Mouse (Mus musculus): ENCODE results near the gene 4930579F01Rik.

The 4930579F01Rik gene

GRCm38 (mm10) chr3:138216091-138216490, 22.5 kb upstream of the 4930579F01Rik start:
- DNase-seq (ENCODE audit: low spot score in 2 of 2), result no peak

DNA sequence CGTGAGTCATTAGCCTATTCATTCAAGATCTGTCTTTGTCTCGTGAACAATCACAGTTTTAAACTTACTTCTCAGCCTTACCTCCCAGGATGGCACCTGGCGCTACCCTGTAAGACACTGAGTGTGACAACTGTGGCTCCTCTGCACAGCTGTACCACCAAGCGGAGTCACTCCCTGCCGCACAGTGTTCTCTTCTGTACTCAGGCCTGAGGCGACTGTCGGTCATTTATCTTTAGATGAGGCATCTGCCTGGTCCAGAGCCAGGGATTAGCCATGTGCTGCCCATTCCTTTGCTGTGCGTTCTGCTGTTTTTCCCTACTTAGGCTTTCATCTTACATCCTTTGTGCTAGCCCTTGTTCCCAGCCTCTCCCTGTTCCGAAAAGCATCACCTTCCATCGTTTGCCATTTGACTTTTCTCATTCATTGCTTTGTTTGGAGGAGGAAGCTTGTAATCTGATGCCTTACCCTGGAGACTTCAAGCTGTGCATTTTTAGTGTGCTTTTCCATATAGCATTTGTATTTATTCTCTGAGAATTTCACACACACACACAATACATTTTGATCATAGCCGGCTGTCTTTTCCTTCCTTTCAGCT, 21.9 kb upstream of the 4930579F01Rik start:
- no peak for DNase-seq (ENCODE audit: low spot score in 2 of 2)

- DNase-seq (ENCODE audit: low spot score in 2 of 2), result no peak
These were observed 18.9 kb upstream of the 4930579F01Rik start for GRCm38 (mm10) chr3:138212431-138212951.

DNA sequence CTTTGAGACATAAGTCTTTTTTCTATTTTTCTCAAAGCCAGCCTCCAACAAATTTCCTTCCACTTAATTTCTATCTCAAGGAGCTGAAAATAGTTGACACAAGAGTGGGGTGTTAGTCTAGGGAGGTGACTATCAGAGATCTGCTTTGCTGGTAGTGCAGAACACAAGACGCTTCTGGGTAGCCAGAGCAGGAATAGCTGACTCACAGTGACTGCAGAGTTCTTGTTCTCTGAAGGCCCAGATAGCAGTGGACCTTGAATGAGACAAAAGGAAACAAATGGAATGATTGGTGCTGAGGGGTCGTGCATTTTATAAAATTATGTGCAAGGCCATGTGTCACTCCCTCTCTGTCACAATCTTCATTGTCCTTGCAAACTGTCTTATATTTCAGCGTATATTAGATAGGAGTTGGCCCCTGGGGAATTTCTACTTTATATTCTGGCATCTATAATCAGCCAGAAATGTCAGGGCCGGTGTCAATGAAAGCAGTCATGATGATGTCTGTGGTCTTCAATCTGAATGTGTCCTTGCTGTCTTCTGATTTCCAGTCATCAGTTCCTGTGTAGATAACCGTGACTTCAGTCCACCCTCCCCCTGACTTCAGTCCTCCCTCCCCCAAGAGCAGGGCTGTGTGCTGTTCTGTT, 16.9 kb upstream of the 4930579F01Rik start:
- no peak for DNase-seq (ENCODE audit: low spot score in 2 of 2)

DNA sequence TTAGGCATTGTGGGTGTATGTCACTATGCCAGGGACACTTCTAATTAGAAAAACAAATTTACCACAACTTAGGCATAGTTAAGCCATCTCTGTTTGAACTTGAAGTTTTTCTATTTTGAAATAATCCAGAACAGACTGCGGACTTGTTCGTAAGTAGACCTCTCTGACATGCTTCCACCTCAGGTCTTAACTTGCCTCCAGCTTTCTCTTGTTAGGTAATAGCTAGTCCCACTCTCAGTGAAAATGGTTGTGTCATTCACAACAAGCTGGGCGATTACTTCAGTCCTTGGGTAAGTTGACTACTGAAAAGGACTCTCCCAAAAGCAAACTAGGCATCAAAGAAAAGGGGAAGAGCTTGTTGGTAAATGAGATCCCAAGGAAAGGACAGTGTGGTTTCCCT, 15.2 kb upstream of the 4930579F01Rik start:
- DNase-seq (ENCODE audit: low spot score in 2 of 2), result no peak

DNA sequence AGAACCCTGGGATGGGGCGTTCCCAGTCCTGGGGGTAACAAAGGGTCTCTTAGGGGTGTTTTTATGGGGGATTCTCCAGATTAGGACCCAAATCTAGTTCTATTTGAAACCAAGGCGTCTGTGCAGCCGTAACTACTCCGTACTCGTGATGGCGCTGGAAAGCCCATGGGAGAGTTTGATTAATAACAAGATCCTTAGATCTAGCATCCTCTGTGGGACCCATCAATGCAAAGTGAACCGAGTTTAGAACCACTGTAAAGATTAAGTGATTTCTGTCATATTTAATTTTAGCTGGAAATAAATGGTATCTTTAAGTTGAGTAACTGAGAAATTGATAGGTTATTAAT, 5.1 kb upstream of the 4930579F01Rik start:
- no peak for DNase-seq (ENCODE audit: low spot score in 2 of 2)

GRCm38 (mm10) chr3:138197973-138198721, 4.5 kb upstream of the 4930579F01Rik start:
- DNase-seq (ENCODE audit: low spot score in 2 of 2), result peak; percentile 86 to 93

DNA sequence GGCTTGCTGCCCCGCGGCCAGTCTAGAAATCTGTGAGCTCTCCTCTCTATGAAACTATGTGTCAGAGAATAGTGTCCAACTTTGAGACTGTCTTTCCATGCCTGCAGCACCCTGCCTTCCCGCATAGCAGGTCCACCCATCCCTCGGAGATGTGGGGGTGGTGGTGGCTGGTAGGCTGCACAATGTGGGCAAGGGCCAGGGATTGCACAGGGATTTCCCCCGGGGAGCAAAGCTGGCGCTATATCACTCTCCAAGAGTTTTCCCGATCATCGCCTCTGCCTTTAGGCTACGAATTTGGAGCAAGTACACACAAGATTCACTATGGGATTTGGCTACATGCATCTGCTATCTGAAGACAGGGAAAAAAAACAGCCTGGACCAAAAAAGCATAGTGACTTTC, 3.9 kb upstream of the 4930579F01Rik start:
- DNase-seq (ENCODE audit: low spot score in 2 of 2), result no peak

DNA sequence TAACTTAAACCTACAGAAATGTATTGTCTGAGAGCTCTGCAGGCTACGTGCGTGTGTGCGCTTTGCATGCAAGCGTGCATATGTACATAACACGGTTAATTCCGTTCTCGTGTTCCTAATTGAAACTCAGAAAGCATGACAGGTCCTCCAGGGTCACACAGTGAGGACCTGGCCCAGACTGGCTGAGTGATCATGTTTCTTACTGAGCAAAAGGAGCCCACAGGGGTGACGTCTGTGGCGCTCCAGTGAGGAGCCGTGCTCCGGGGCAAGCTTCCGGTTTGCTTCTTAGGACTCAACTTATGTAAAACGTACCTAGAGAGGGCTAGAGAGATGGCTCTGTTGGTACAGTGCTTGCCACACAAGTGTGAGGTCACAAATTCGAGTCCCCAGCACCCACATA, 3.5 kb upstream of the 4930579F01Rik start:
- DNase-seq (ENCODE audit: low spot score in 2 of 2), result no peak

GRCm38 (mm10) chr3:138192260-138192659, 1.4 kb downstream of the 4930579F01Rik start:
- no peak for DNase-seq (ENCODE audit: low spot score in 2 of 2)

DNA sequence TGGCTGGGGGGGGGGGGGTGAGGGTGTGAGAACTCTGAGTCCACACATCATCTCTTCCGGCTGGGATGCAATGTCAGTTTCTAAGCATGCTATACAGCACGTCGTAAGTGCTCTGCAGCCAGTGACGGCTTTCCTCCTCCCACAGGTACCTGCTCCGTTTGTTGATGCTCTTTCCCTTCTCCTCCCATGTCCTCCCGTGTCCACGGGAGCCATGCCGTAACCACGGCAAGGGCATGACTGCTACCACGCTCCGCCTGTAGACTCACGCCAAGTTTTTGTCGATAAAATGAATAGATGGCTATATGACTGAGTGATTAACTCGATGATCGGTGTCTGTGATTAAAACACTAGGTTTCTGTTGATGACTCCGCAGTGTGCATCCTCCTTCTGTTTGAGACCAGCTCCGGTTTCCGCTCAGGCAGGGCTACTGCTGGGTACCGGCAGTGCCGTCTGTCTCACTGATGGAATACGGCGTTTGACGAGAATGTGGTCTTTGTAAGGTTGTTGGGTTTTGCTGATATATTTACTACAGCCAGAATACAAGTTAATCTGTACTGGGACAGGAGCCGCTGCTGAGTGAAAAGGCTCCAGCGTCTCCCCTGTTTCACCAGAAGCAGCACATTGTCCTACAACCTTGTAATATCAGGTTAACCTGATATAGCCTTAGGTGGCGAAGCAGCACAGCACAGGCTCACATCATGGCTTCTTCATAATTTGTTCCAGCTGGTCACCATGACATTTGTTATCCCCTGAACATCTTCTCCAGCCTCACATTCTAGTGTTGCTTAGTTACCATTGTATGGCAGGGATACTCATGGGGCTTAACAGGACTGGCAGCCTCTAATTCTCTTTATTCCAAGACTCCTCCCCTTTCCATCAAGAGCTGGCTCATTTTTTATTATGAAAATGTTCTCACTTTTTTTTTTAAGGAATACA, 7.4 kb downstream of the 4930579F01Rik start:
- no peak for DNase-seq (ENCODE audit: low spot score in 2 of 2)

DNA sequence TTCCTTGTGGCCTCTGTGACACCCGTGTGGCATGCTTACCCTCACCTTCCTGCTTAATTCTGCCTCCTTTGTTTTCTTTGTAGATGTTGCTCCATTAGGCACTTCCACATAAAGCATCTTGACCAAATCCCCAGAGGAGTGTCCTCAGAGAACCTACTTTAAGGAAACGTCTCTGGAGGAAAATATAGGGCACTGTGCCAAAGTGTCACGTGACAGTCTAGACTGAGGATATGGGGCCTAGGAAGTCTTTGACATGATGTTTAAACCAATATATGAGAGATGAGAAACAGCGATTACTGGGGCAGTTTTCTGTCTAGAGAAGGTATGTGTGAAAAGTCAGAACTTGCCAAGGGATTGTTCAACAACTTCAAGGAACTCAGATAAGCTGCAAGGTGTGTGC, 8.3 kb downstream of the 4930579F01Rik start:
- DNase-seq (ENCODE audit: low spot score in 2 of 2), result no peak

- no peak for DNase-seq (ENCODE audit: low spot score in 2 of 2)
These were observed 10.3 kb downstream of the 4930579F01Rik start for GRCm38 (mm10) chr3:138183371-138183770.

DNA sequence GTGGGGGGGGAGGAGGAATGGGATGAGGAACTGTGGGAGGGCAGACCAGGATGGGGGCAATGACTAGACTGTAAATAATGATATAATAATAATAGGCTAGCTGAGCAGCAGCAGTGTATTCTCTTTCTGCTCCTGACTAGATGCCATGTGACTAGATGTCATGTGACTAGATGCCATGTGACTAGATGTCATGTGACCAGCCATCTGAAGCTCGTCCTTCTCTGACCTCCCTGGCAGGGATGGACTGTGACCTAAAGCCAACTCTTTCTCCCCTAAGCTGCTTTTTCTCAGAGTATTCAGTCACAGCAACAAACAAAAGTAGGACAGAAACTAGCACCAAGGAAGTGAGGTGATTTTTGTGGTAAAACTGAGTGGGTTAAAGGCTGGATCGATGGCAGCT, 11.6 kb downstream of the 4930579F01Rik start:
- no peak for DNase-seq (ENCODE audit: low spot score in 2 of 2)

GRCm38 (mm10) chr3:138175551-138175950, 18.1 kb downstream of the 4930579F01Rik start:
- DNase-seq (ENCODE audit: low spot score in 2 of 2), result no peak

GRCm38 (mm10) chr3:138173291-138173690, 20.3 kb downstream of the 4930579F01Rik start:
- DNase-seq (ENCODE audit: low spot score in 2 of 2), result no peak

DNA sequence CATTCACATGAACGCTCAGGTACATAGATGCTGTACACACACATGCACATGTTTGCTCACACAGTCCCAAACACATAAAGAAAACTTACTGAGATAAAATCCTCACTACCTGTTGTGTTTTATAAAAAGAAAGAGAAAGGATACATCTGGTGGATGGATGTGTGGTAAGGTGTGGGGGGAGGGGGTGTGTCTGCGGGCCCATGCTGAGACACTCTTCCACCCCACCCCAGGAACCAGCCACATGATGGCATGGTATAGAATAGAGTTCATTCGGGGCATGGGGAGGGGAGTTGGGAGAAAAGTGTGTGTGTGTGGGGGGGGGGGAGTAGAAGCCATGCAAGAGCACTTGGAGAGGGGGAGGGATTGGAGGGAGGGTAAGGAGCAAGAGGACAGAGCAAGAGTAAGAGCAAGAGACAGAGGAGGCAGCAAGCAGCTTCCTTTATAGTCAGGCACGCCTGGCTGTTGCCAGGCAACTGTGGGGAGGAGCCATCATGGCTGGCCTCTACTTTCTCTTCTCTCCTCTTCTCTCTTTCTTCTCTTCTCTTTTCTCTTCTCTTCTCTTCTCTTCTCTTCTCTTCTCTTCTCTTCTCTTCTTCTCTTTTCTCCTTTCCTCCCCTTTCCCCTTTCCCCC, 31.0 kb downstream of the 4930579F01Rik start:
- no peak for DNase-seq (ENCODE audit: low spot score in 2 of 2)

GRCm38 (mm10) chr3:138161623-138162022, 32.0 kb downstream of the 4930579F01Rik start:
- DNase-seq (ENCODE audit: low spot score in 2 of 2), result no peak

DNA sequence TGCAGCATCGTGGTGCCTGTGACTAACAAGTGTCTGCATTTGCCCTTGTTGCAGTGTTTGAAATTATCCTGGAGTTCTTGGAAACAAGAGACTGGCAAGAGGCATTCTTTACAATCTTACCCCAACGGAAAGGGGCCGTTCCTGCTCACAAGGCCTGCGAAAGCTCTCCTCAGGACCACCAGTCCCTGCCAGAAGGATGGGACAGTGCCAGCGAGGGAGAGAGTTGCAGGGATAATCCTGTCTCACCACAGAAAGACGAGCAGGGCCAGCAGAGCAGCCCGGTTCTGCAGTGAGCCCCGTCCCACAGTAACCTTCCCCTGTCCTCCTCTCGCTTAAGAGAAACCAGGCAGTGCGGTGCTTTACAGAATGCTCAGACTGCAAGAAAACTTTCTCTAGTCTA, 37.0 kb downstream of the 4930579F01Rik start:
- DNase-seq (ENCODE audit: low spot score in 2 of 2), result peak in 1 of 2 experiments; percentile 42

- DNase-seq (ENCODE audit: low spot score in 2 of 2), result no peak
These were observed 38.6 kb downstream of the 4930579F01Rik start for GRCm38 (mm10) chr3:138155062-138155461.

DNA sequence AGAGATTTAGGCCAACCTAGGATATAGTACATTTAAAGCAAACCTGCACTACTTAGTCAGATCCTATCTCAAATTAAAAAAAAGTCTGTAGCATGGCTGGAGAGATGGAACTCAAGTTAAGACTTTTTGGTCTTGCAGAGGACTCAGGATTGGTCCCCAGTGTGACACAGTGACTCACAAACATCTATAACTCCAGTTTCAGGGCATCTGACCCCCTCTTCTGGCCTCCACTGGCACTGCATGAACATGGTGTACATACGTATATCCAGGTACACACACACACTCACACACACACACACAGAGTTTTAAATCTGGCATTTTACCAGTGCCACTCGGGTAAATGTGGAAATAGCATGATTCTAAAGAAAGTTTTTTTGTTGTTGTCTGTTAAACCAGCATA, 44.8 kb downstream of the 4930579F01Rik start:
- DNase-seq (ENCODE audit: low spot score in 2 of 2), result no peak

Data from cerebellum, postnatal 4 days (tissue).